Mouse (Mus musculus) neural tube, embryonic 13.5 days (tissue): ENCODE measurements around the gene Olfr328. TPM values are rescaled to one million over a fixed set of nuclear protein-coding genes. Genes with fewer than 3 reads are reported as not detected.
"Not testable (repeated sequence)": the region's sequence is repeated elsewhere in the genome, so short reads cannot be mapped to it uniquely, and the experiment has no call there.

Experiments
- ATAC-seq: fragments of 200-750 bp; cut with Nextera tagmentation; 2 replicates; pipeline ENCODE4 v1.8.0; 2017; ENCODE audit warnings: low read depth, mild to moderate bottlenecking, moderate TSS enrichment, moderate library complexity
- H3K27ac ChIP-seq: fragments of 300-500 bp; sonication (generic); replicated peaks from 2 replicates; pipeline ENCODE4 v1.5.1; 2015; ENCODE audit warnings: moderate library complexity, mild to moderate bottlenecking, inconsistent platforms
- H3K27me3 ChIP-seq: fragments of 300-500 bp; sonication (generic); 2 replicates; pipeline ENCODE4 v1.6.1; 2015; ENCODE audit warnings: mild to moderate bottlenecking, inconsistent platforms
- H3K36me3 ChIP-seq: fragments of 300-500 bp; sonication (generic); 2 replicates; pipeline ENCODE4 v1.6.1; 2015; ENCODE audit warnings: mild to moderate bottlenecking, inconsistent platforms
- H3K4me1 ChIP-seq: fragments of 300-500 bp; sonication (generic); replicated peaks from 2 replicates; pipeline ENCODE4 v1.6.1; 2015; ENCODE audit warnings: inconsistent platforms
- H3K4me2 ChIP-seq: fragments of 300-500 bp; sonication (generic); 2 replicates; pipeline ENCODE4 v1.6.1; 2015; ENCODE audit warnings: inconsistent platforms, mild to moderate bottlenecking, moderate library complexity
- H3K4me3 ChIP-seq: fragments of 300-500 bp; sonication (generic); 2 replicates; pipeline ENCODE4 v1.5.1; 2015; ENCODE audit warnings: mild to moderate bottlenecking, inconsistent platforms
- H3K9ac ChIP-seq: fragments of 300-500 bp; sonication (generic); 2 replicates; pipeline ENCODE4 v1.6.1; 2015; ENCODE audit warnings: moderate library complexity, mild to moderate bottlenecking, inconsistent platforms
- H3K9me3 ChIP-seq: fragments of 300-500 bp; sonication (generic); 2 replicates; pipeline ENCODE4 v1.6.1; 2016; ENCODE audit warnings: inconsistent platforms
- WGBS: fragments of 180-500 bp; shearing (Covaris S2); methylation state at CpG from one replicate; pipeline ENCODE4 v1.1.7; 2015; 5-methylcytosine and 5-hydroxymethylcytosine counted together
- polyA plus RNA-seq: library from polyadenylated mRNA; unstranded; fragments of >200 nt; fragmentation: Nextera tagmentation; extraction: Ambion mirVana; gene quantifications from 2 replicates; pipeline ENCODE4 v1.2.1, GENCODE M21; 2015

Olfr328 gene
- polyA plus RNA-seq, 1 experiment from 2014 or later, result not detected

GRCm38 (mm10) chr11:58546322-58546721, 9.1 kb downstream of the Olfr328 start, which contains the start of gene Olfr329-ps:
TSS of gene Olfr329-ps (minus strand) at chr11:58546422.
- no peaks in the 10 kb centered on the region for H3K36me3 ChIP-seq
- 80% methylated on average over 5 of the region's 5 CpGs for WGBS
- no peaks in the 10 kb centered on the region for H3K4me1 ChIP-seq
- ATAC-seq, result no peak
- H3K4me2 ChIP-seq, result no peak within 1 kb of the TSS
- H3K27me3 ChIP-seq, result no peaks in the 10 kb centered on the region
- H3K4me3 ChIP-seq, result no peak within 1 kb of the TSS
- H3K27ac ChIP-seq, result no peak within 1 kb of the TSS
- H3K9ac ChIP-seq, result no peak within 1 kb of the TSS
- H3K9me3 ChIP-seq, result no peaks in the 10 kb centered on the region

GRCm38 (mm10) chr11:58534736-58535135, 20.7 kb downstream of the Olfr328 start, which contains the start of gene Olfr330:
TSS of gene Olfr330 (minus strand) at chr11:58534836.
- H3K4me3 ChIP-seq, H3K27ac ChIP-seq, H3K4me1 ChIP-seq, H3K27me3 ChIP-seq, H3K9ac ChIP-seq, ATAC-seq, H3K9me3 ChIP-seq, H3K36me3 ChIP-seq, H3K4me2 ChIP-seq: not testable (repeated sequence)

GRCm38 (mm10) chr11:58519756-58520155, 35.7 kb downstream of the Olfr328 start:
- not testable (repeated sequence) for H3K27me3 ChIP-seq, H3K27ac ChIP-seq, H3K4me3 ChIP-seq, ATAC-seq, H3K9me3 ChIP-seq, H3K9ac ChIP-seq, H3K4me1 ChIP-seq, H3K36me3 ChIP-seq, H3K4me2 ChIP-seq
- 92% methylated on average over 7 of the region's 9 CpGs for WGBS

- H3K4me2 ChIP-seq, H3K9me3 ChIP-seq, H3K9ac ChIP-seq, H3K4me3 ChIP-seq, H3K36me3 ChIP-seq, H3K27ac ChIP-seq, H3K4me1 ChIP-seq, ATAC-seq, H3K27me3 ChIP-seq: not testable (repeated sequence)
- 93% methylated on average over 18 of the region's 18 CpGs for WGBS
Measured at GRCm38 (mm10) chr11:58518916-58519315, 36.5 kb downstream of the Olfr328 start.

- H3K4me1 ChIP-seq, H3K4me3 ChIP-seq, H3K27ac ChIP-seq, H3K9ac ChIP-seq, ATAC-seq, H3K27me3 ChIP-seq, H3K36me3 ChIP-seq, H3K4me2 ChIP-seq, H3K9me3 ChIP-seq: not testable (repeated sequence)
- 89% methylated on average over 19 of the region's 19 CpGs for WGBS
Measured at GRCm38 (mm10) chr11:58509058-58509457, 46.4 kb downstream of the Olfr328 start.

GRCm38 (mm10) chr11:58502472-58502871, 53.0 kb downstream of the Olfr328 start, which contains the start of gene Olfr331:
TSS of gene Olfr331 (minus strand) at chr11:58502572.
- H3K36me3 ChIP-seq, H3K4me3 ChIP-seq, ATAC-seq, H3K9ac ChIP-seq, H3K4me2 ChIP-seq, H3K4me1 ChIP-seq, H3K27ac ChIP-seq, H3K27me3 ChIP-seq, H3K9me3 ChIP-seq: not testable (repeated sequence)

Other genes with a start within 250 kb of the Olfr328 start
- gene Zfp692, start 248.6 kb downstream of the Olfr328 start, polyA plus RNA-seq, result 25.6 and 26.9 TPM in 2 replicates
- 35.5 and 39.5 TPM in 2 replicates for gene Zfp672, start 225.3 kb downstream of the Olfr328 start, polyA plus RNA-seq
- gene Sh3bp5l, start 224.9 kb downstream of the Olfr328 start, polyA plus RNA-seq, result 46.2 and 47.4 TPM in 2 replicates
- gene Lypd8, start 176.6 kb downstream of the Olfr328 start, polyA plus RNA-seq, result not detected in 2 replicates
- gene 1810065E05Rik, start 134.5 kb downstream of the Olfr328 start, polyA plus RNA-seq, result not detected in 2 replicates
- not detected in 2 replicates for gene Gm12253, start 123.1 kb downstream of the Olfr328 start, polyA plus RNA-seq
- not detected in 2 replicates for gene Lypd9, start 102.7 kb downstream of the Olfr328 start, polyA plus RNA-seq
- gene Olfr30, start 93.4 kb downstream of the Olfr328 start, polyA plus RNA-seq, result not detected in 2 replicates
- not detected in 2 replicates for gene Olfr332, start 63.1 kb downstream of the Olfr328 start, polyA plus RNA-seq
- not detected in 2 replicates for gene Olfr331, start 53.1 kb downstream of the Olfr328 start, polyA plus RNA-seq
- gene Olfr330, start 20.8 kb downstream of the Olfr328 start, polyA plus RNA-seq, result not detected in 2 replicates
- not detected in 2 replicates for gene Olfr329-ps, start 9.2 kb downstream of the Olfr328 start, polyA plus RNA-seq
- gene Olfr224, start 14.9 kb upstream of the Olfr328 start, polyA plus RNA-seq, result 0.14 TPM in 1 of 2 replicates, not detected in the other
- gene Olfr325, start 22.1 kb upstream of the Olfr328 start, polyA plus RNA-seq, result not detected in 2 replicates
- 0.08 TPM in 1 of 2 replicates, not detected in the other for gene Olfr324, start 39.5 kb upstream of the Olfr328 start, polyA plus RNA-seq
- not detected in 2 replicates for gene 2210407C18Rik, start 60.4 kb upstream of the Olfr328 start, polyA plus RNA-seq
- gene Olfr323, start 74.9 kb upstream of the Olfr328 start, polyA plus RNA-seq, result not detected in 2 replicates
- gene Trim58, start 84.8 kb upstream of the Olfr328 start, polyA plus RNA-seq, result 0.11 and 0.22 TPM in 2 replicates
- 0.07 TPM in 1 of 2 replicates, not detected in the other for gene Olfr322, start 103.1 kb upstream of the Olfr328 start, polyA plus RNA-seq
- not detected in 2 replicates for gene Olfr320, start 125.5 kb upstream of the Olfr328 start, polyA plus RNA-seq
- gene Olfr319, start 143.5 kb upstream of the Olfr328 start, polyA plus RNA-seq, result not detected in 2 replicates
- gene Olfr318, start 168.4 kb upstream of the Olfr328 start, polyA plus RNA-seq, result not detected in 2 replicates
- gene Olfr317, start 183.6 kb upstream of the Olfr328 start, polyA plus RNA-seq, result 0.14 and 0.20 TPM in 2 replicates
- gene Olfr316, start 197.1 kb upstream of the Olfr328 start, polyA plus RNA-seq, result not detected in 2 replicates
- gene Olfr315, start 217.6 kb upstream of the Olfr328 start, polyA plus RNA-seq, result not detected in 2 replicates
- gene Olfr314, start 227.3 kb upstream of the Olfr328 start, polyA plus RNA-seq, result not detected in 2 replicates
- gene Fam183b, start 246.3 kb upstream of the Olfr328 start, polyA plus RNA-seq, result 7.7 and 7.8 TPM in 2 replicates